Mouse (Mus musculus) heart, adult 10 weeks (tissue): ENCODE measurements around the gene Gm21996. TPM values are rescaled to one million over a fixed set of nuclear protein-coding genes. Genes with fewer than 3 reads are reported as not detected.

Source experiments
- polyA plus RNA-seq: library from polyadenylated mRNA; stranded (reverse); fragments of 350-450 nt; fragmentation: Illumina TruSeq; extraction: RNeasy Lipid Tissue Mini Kit (QIAGEN cat#74804); gene quantifications from one replicate; pipeline ENCODE4 v1.2.3, GENCODE M21; 2014; ENCODE audit warnings: low read depth, low replicate concordance

Gene Gm21996
- not detected for polyA plus RNA-seq

GRCm38 (mm10) chrY:89745432-89745831 is at the start of gene Gm21996:
Gene Gm21996, minus strand, starts transcription at chrY:89745532.

